Mouse (Mus musculus): ENCODE results near the gene Dnajc9. TPM values are rescaled to one million over a fixed set of nuclear protein-coding genes. Genes with fewer than 3 reads are reported as not detected.

The Dnajc9 gene
- polyA plus RNA-seq, 1 experiment from 2014 or later = 181 TPM

- Histone ChIP-seq H3K4me3 (replicated peaks; ENCODE audit: low read length) (no peak overlapping the region), H3K27me3 (replicated peaks; ENCODE audit: control insufficient read depth, insufficient read depth, low read length) (no peaks in the 10 kb centered on the region), H3K4me1 (replicated peaks; ENCODE audit: control insufficient read depth, insufficient read depth, low read length) (no peaks in the 10 kb centered on the region), H3K9ac (replicated peaks; ENCODE audit: low read depth, low read length) (no peak overlapping the region), H3K9me3 (ENCODE audit: control insufficient read depth, low read length) (no peaks in the 10 kb centered on the region), H3K27ac (ENCODE audit: low read length) (no peak overlapping the region), H3K4me2 (ENCODE audit: low read length) (no peak overlapping the region), H3K36me3 (ENCODE audit: control insufficient read depth, insufficient read depth) (peaks cover 14% of the 10 kb centered on the region)
- ATAC-seq = no peak
- WGBS = 86% methylated on average over 1 of the region's 1 CpGs
Observed at GRCm38 (mm10) chr14:20371854-20372253, 16.9 kb downstream of the Dnajc9 start.

- no peaks in the 10 kb centered on the region for H3K4me1 ChIP-seq (replicated peaks; ENCODE audit: control insufficient read depth, insufficient read depth, low read length)
- H3K9ac ChIP-seq (replicated peaks; ENCODE audit: low read depth, low read length) = no peak overlapping the region
- H3K27ac ChIP-seq (ENCODE audit: low read length) = no peak overlapping the region
- peaks cover 13% of the 10 kb centered on the region for H3K36me3 ChIP-seq (ENCODE audit: control insufficient read depth, insufficient read depth)
- 90% methylated on average over 7 of the region's 7 CpGs for WGBS
- H3K27me3 ChIP-seq (replicated peaks; ENCODE audit: control insufficient read depth, insufficient read depth, low read length) = no peaks in the 10 kb centered on the region
- no peaks in the 10 kb centered on the region for H3K9me3 ChIP-seq (ENCODE audit: control insufficient read depth, low read length)
- no peak overlapping the region for H3K4me2 ChIP-seq (ENCODE audit: low read length)
- no peak for ATAC-seq
- no peak overlapping the region for H3K4me3 ChIP-seq (replicated peaks; ENCODE audit: low read length)
Observed at GRCm38 (mm10) chr14:20370798-20371197, 17.9 kb downstream of the Dnajc9 start.

GRCm38 (mm10) chr14:20368271-20368670 is 20.4 kb downstream of the Dnajc9 start:
- H3K27me3 ChIP-seq (replicated peaks; ENCODE audit: control insufficient read depth, insufficient read depth, low read length) = no peaks in the 10 kb centered on the region

DNA sequence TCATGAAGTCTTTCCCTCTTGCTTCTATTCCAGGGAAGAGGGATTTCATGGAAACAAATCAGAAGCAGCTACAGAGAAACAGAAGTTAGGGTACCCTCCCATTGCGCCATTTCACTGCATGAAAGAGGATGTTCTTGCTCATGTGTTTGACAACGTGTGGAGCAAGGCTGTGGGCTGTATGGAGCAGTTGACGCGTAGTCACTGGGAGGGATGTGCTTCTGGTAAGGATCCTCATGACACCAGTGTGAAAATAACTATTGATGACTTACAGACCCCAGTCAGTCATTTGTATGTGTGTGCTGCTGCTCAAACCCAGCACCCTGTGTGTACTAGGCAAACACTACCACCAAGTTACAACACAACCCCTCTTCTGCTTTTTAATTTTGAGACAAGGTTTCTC is 25.5 kb downstream of the Dnajc9 start:
- Histone ChIP-seq H3K4me1 (replicated peaks; ENCODE audit: control insufficient read depth, insufficient read depth, low read length) (no peaks in the 10 kb centered on the region), H3K36me3 (ENCODE audit: control insufficient read depth, insufficient read depth) (peaks cover 18% of the 10 kb centered on the region), H3K9me3 (ENCODE audit: control insufficient read depth, low read length) (no peaks in the 10 kb centered on the region), H3K4me3 (replicated peaks; ENCODE audit: low read length) (no peak overlapping the region), H3K9ac (replicated peaks; ENCODE audit: low read depth, low read length) (no peak overlapping the region), H3K27ac (ENCODE audit: low read length) (no peak overlapping the region), H3K4me2 (ENCODE audit: low read length) (no peak overlapping the region), H3K27me3 (replicated peaks; ENCODE audit: control insufficient read depth, insufficient read depth, low read length) (no peaks in the 10 kb centered on the region)
- ATAC-seq = no peak
- WGBS = 91% methylated on average over 4 of the region's 4 CpGs

More at GRCm38 (mm10) chr14:20368271-20368670, 20.4 kb downstream of the Dnajc9 start:
- ATAC-seq = no peak
- Histone ChIP-seq H3K9ac (replicated peaks; ENCODE audit: low read depth, low read length) (no peak overlapping the region), H3K36me3 (ENCODE audit: control insufficient read depth, insufficient read depth) (peaks cover 12% of the 10 kb centered on the region; the same call in 1 of the 2 replicates), H3K27ac (ENCODE audit: low read length) (no peak overlapping the region), H3K4me2 (ENCODE audit: low read length) (no peak overlapping the region), H3K9me3 (ENCODE audit: control insufficient read depth, low read length) (no peaks in the 10 kb centered on the region), H3K4me3 (replicated peaks; ENCODE audit: low read length) (no peak overlapping the region), H3K4me1 (replicated peaks; ENCODE audit: control insufficient read depth, insufficient read depth, low read length) (no peaks in the 10 kb centered on the region)
- WGBS = 93% methylated on average over 3 of the region's 3 CpGs

DNA sequence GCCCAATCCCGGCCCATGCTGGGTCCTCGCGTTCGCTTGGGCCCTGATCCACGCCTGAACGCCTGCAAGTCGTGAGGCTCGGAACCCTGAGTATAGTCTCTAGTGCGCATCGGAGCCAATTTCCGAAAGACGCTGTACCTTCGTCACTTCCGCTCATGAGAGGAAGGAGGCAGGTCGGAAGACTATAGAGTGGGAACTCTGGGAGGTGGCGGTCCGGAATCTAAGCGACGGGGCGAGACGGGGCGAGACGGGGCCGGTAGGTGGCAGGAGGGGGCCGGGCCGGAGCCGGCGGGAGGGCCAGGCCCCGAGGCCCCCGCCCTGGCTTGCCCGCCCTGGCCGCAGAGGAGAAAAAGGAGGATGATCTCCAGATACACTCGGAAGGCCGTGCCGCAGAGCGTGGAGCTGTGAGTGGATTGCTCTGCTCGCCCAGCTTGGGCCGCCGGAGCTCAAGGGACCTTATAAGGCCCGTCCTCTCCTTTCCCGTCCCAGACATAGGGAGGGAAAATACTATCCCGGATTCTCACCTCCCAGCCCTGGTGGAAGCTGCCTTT is 40.6 kb downstream of the Dnajc9 start, which contains the start of the genes Ecd and Fam149b:
Ecd (minus strand) TSS at position 131 of the 551 bp plus-strand sequence.
Fam149b (plus strand) TSS at position 172 of the 551 bp plus-strand sequence.
- Histone ChIP-seq H3K4me3 (replicated peaks; ENCODE audit: low read length) (peak within 1 kb of the TSS; percentile 95), H3K27me3 (replicated peaks; ENCODE audit: control insufficient read depth, insufficient read depth, low read length) (no peaks in the 10 kb centered on the region), H3K9me3 (ENCODE audit: control insufficient read depth, low read length) (no peaks in the 10 kb centered on the region), H3K27ac (ENCODE audit: low read length) (peak within 1 kb of the TSS; percentile 89), H3K4me1 (replicated peaks; ENCODE audit: control insufficient read depth, insufficient read depth, low read length) (peaks cover 19% of the 10 kb centered on the region), H3K9ac (replicated peaks; ENCODE audit: low read depth, low read length) (peak within 1 kb of the TSS; percentile 99), H3K4me2 (ENCODE audit: low read length) (peak within 1 kb of the TSS; percentile 92), H3K36me3 (ENCODE audit: control insufficient read depth, insufficient read depth) (no peaks in the 10 kb centered on the region; the same call in none of the 2 replicates)
- ATAC-seq = peak; percentile 100
- WGBS = under 1% methylated on average over 42 of the region's 42 CpGs

- WGBS = 5% methylated on average over 15 of the region's 15 CpGs
- H3K9ac ChIP-seq (replicated peaks; ENCODE audit: low read depth, low read length) = peak overlapping the region; percentile 99
- H3K27ac ChIP-seq (ENCODE audit: low read length) = peak overlapping the region; percentile 71
- H3K4me2 ChIP-seq (ENCODE audit: low read length) = peak overlapping the region; percentile 82
- ATAC-seq = peak; percentile 73
- H3K36me3 ChIP-seq (ENCODE audit: control insufficient read depth, insufficient read depth) = no peaks in the 10 kb centered on the region; the same call in 1 of the 2 replicates
- H3K27me3 ChIP-seq (replicated peaks; ENCODE audit: control insufficient read depth, insufficient read depth, low read length) = no peaks in the 10 kb centered on the region
- H3K4me1 ChIP-seq (replicated peaks; ENCODE audit: control insufficient read depth, insufficient read depth, low read length) = peaks cover 19% of the 10 kb centered on the region
- peak overlapping the region; percentile 95 for H3K4me3 ChIP-seq (replicated peaks; ENCODE audit: low read length)
- H3K9me3 ChIP-seq (ENCODE audit: control insufficient read depth, low read length) = no peaks in the 10 kb centered on the region
Observed at GRCm38 (mm10) chr14:20347441-20347990, 41.2 kb downstream of the Dnajc9 start.

- no peaks in the 10 kb centered on the region for H3K27me3 ChIP-seq (replicated peaks; ENCODE audit: control insufficient read depth, insufficient read depth, low read length)
- H3K4me1 ChIP-seq (replicated peaks; ENCODE audit: control insufficient read depth, insufficient read depth, low read length) = peaks cover 19% of the 10 kb centered on the region
- H3K4me2 ChIP-seq (ENCODE audit: low read length) = no peak overlapping the region
- WGBS = 83% methylated on average over 9 of the region's 9 CpGs
- H3K36me3 ChIP-seq (ENCODE audit: control insufficient read depth, insufficient read depth) = no peaks in the 10 kb centered on the region
- no peak overlapping the region for H3K27ac ChIP-seq (ENCODE audit: low read length)
- H3K9me3 ChIP-seq (ENCODE audit: control insufficient read depth, low read length) = no peaks in the 10 kb centered on the region
- H3K9ac ChIP-seq (replicated peaks; ENCODE audit: low read depth, low read length) = no peak overlapping the region
- ATAC-seq = no peak
- H3K4me3 ChIP-seq (replicated peaks; ENCODE audit: low read length) = no peak overlapping the region
Observed at GRCm38 (mm10) chr14:20345885-20346284, 42.8 kb downstream of the Dnajc9 start.

GRCm38 (mm10) chr14:20340866-20341265 is 47.8 kb downstream of the Dnajc9 start:
- Histone ChIP-seq H3K27ac (ENCODE audit: low read length) (no peak overlapping the region), H3K27me3 (replicated peaks; ENCODE audit: control insufficient read depth, insufficient read depth, low read length) (no peaks in the 10 kb centered on the region), H3K9ac (replicated peaks; ENCODE audit: low read depth, low read length) (no peak overlapping the region), H3K9me3 (ENCODE audit: control insufficient read depth, low read length) (no peaks in the 10 kb centered on the region), H3K4me3 (replicated peaks; ENCODE audit: low read length) (no peak overlapping the region), H3K4me1 (replicated peaks; ENCODE audit: control insufficient read depth, insufficient read depth, low read length) (no peaks in the 10 kb centered on the region; the same call in 1 of the 2 replicates), H3K4me2 (ENCODE audit: low read length) (no peak overlapping the region), H3K36me3 (ENCODE audit: control insufficient read depth, insufficient read depth) (peaks cover 16% of the 10 kb centered on the region; the same call in 1 of the 2 replicates)
- 88% methylated on average over 7 of the region's 7 CpGs for WGBS
- no peak for ATAC-seq

GRCm38 (mm10) chr14:20340149-20340548 is 48.6 kb downstream of the Dnajc9 start:
- no peak for ATAC-seq
- H3K9me3 ChIP-seq (ENCODE audit: control insufficient read depth, low read length) = no peaks in the 10 kb centered on the region
- H3K4me1 ChIP-seq (replicated peaks; ENCODE audit: control insufficient read depth, insufficient read depth, low read length) = no peaks in the 10 kb centered on the region
- no peak overlapping the region for H3K9ac ChIP-seq (replicated peaks; ENCODE audit: low read depth, low read length)
- H3K27me3 ChIP-seq (replicated peaks; ENCODE audit: control insufficient read depth, insufficient read depth, low read length) = no peaks in the 10 kb centered on the region
- H3K27ac ChIP-seq (ENCODE audit: low read length) = no peak overlapping the region
- peaks cover 21% of the 10 kb centered on the region for H3K36me3 ChIP-seq (ENCODE audit: control insufficient read depth, insufficient read depth)
- H3K4me2 ChIP-seq (ENCODE audit: low read length) = no peak overlapping the region
- 81% methylated on average over 8 of the region's 8 CpGs for WGBS
- H3K4me3 ChIP-seq (replicated peaks; ENCODE audit: low read length) = no peak overlapping the region
